Mouse (Mus musculus): Measurements from ENCODE around the gene Car6. TPM values are rescaled to one million over a fixed set of nuclear protein-coding genes. Genes with fewer than 3 reads are reported as not detected.

The Car6 gene
- polyA plus RNA-seq, 1 experiment from 2014 or later: not detected

DNA sequence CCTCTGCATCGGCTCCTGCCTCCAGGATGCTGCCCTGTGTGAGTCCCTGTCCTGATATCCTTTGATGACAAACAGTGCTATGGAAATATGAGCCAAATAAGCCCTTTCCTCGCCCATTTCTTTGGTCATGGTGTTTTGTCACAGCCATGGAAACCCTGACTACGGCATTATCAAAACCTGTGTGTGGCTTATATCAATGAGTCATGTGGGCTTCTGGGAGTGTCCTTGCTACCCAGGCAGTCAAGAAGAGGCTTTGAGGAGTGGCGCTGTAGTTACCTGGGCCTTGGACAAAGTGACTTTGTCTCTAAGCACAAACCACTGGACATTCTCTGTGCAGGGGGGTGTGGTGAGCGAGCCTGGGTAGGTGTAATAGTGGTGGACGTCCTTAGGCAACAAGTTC, 8.9 kb downstream of the Car6 start:
- Histone ChIP-seq H3K4me2 (replicated peaks; ENCODE audit: low read depth, low read length) (no peak overlapping the region), H3K9me3 (ENCODE audit: control insufficient read depth, low read depth, low read length) (no peaks in the 10 kb centered on the region), H3K36me3 (ENCODE audit: control insufficient read depth, insufficient read depth, low read length) (no peaks in the 10 kb centered on the region), H3K4me1 (ENCODE audit: control insufficient read depth, insufficient read depth, low read length) (no peaks in the 10 kb centered on the region), H3K4me3 (ENCODE audit: low read depth, low read length) (no peak overlapping the region), H3K27me3 (ENCODE audit: control insufficient read depth, insufficient read depth, low read length) (no peaks in the 10 kb centered on the region), H3K27ac (ENCODE audit: low read length) (no peak overlapping the region), H3K9ac (replicated peaks; ENCODE audit: low read depth, low read length) (no peak overlapping the region)
- ATAC-seq (ENCODE audit: insufficient number of reproducible peaks, insufficient read depth, low FRiP score, low read depth): no peak
- 83% methylated on average over 6 of the region's 6 CpGs for WGBS

DNA sequence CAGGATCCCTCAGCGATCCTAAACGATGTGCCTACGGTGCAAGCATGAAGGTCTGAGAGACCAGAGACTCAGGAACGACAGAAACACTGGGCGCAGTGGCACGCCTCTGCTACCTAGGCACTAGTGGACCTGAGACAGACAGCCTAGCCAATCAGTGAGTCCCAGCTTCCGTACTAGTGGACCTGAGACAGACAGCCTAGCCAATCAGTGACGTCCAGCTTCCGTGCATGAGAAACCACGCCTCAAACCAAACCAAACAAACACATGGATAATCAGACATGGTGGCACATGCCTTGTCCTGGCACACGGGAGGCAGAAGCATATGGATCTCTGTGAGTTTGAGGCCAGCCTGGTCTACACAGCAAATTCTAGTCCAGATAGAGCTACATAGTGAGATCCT, 12.9 kb downstream of the Car6 start:
- H3K9ac ChIP-seq (replicated peaks; ENCODE audit: low read depth, low read length): no peak overlapping the region
- H3K4me1 ChIP-seq (ENCODE audit: control insufficient read depth, insufficient read depth, low read length): no peaks in the 10 kb centered on the region
- H3K4me2 ChIP-seq (replicated peaks; ENCODE audit: low read depth, low read length): no peak overlapping the region
- no peaks in the 10 kb centered on the region for H3K36me3 ChIP-seq (ENCODE audit: control insufficient read depth, insufficient read depth, low read length)
- no peak overlapping the region for H3K27ac ChIP-seq (ENCODE audit: low read length)
- 47% methylated on average over 11 of the region's 11 CpGs for WGBS
- no peak overlapping the region for H3K4me3 ChIP-seq (ENCODE audit: low read depth, low read length)
- H3K9me3 ChIP-seq (ENCODE audit: control insufficient read depth, low read depth, low read length): no peaks in the 10 kb centered on the region
- H3K27me3 ChIP-seq (ENCODE audit: control insufficient read depth, insufficient read depth, low read length): no peaks in the 10 kb centered on the region
- no peak for ATAC-seq (ENCODE audit: insufficient number of reproducible peaks, insufficient read depth, low FRiP score, low read depth)

DNA sequence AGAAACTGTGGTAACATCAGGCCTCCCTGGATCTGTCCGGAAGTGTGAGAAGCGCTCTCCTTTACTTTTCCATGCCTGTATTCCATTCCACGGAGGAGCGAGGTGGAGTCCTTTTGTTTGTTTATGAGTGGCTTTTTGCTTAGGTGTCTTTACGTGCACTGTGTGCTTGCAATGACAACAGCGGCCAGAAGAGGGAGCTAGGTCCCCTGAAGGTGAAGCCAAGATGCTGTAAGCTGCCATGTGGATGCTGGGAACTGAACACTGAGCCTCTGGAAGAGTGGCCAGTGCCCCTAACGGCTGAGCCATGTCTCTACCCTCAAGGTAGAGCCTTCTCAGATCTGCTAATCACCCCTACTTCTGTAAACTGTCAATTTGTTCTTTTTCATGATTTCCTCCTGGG, 19.8 kb downstream of the Car6 start:
- no peak for ATAC-seq (ENCODE audit: insufficient number of reproducible peaks, insufficient read depth, low FRiP score, low read depth)
- Histone ChIP-seq H3K27me3 (ENCODE audit: control insufficient read depth, insufficient read depth, low read length) (no peaks in the 10 kb centered on the region), H3K4me2 (replicated peaks; ENCODE audit: low read depth, low read length) (no peak overlapping the region), H3K36me3 (ENCODE audit: control insufficient read depth, insufficient read depth, low read length) (no peaks in the 10 kb centered on the region), H3K9ac (replicated peaks; ENCODE audit: low read depth, low read length) (no peak overlapping the region), H3K4me3 (ENCODE audit: low read depth, low read length) (no peak overlapping the region), H3K27ac (ENCODE audit: low read length) (no peak overlapping the region), H3K9me3 (ENCODE audit: control insufficient read depth, low read depth, low read length) (no peaks in the 10 kb centered on the region), H3K4me1 (ENCODE audit: control insufficient read depth, insufficient read depth, low read length) (no peaks in the 10 kb centered on the region)
- WGBS: 90% methylated on average over 7 of the region's 7 CpGs

DNA sequence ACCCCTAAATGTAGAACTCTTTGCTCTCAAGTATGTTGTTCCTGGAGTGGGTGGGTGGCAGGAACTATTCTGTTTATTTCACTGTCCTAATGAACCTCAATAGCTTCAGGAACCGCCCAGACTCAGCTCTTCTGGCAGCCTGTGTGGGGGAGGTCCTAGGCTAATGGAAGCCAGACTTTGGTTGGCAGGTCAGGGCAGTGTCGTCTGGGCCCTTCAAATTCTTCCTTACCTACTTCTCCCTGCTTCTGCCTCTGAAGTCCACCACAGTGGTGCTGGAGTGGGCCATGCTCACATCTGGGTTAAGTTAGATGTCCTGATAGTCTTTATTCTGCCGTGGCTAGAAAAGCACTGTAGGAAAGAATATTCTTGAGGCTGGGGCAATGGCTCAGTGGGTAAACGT, 23.0 kb downstream of the Car6 start:
- no peaks in the 10 kb centered on the region for H3K27me3 ChIP-seq (ENCODE audit: control insufficient read depth, insufficient read depth, low read length)
- no peak for ATAC-seq (ENCODE audit: insufficient number of reproducible peaks, insufficient read depth, low FRiP score, low read depth)
- no peak overlapping the region for H3K27ac ChIP-seq (ENCODE audit: low read length)
- no peak overlapping the region for H3K4me2 ChIP-seq (replicated peaks; ENCODE audit: low read depth, low read length)
- 39% methylated on average over 4 of the region's 4 CpGs for WGBS
- H3K9ac ChIP-seq (replicated peaks; ENCODE audit: low read depth, low read length): no peak overlapping the region
- no peaks in the 10 kb centered on the region for H3K4me1 ChIP-seq (ENCODE audit: control insufficient read depth, insufficient read depth, low read length)
- H3K4me3 ChIP-seq (ENCODE audit: low read depth, low read length): no peak overlapping the region
- H3K36me3 ChIP-seq (ENCODE audit: control insufficient read depth, insufficient read depth, low read length): no peaks in the 10 kb centered on the region
- no peaks in the 10 kb centered on the region for H3K9me3 ChIP-seq (ENCODE audit: control insufficient read depth, low read depth, low read length)

DNA sequence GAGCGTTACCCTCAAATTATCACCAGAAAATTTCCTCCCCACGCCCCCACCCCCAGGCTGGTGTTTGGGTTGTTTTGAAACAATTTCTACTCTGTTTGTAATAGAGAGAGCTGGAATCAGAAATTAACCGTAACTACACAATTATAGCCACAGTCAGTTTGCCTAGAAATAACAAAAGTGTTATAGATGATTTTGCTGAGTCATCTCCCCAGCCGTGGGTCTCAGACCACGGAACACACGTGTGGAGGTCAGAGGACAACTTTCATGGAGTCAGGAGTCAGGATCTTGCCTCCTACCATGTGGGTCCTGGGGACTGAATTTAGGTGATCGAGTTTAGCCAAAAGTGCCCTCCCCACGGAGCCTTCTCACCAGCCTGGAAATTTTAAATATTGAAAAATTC, 24.0 kb downstream of the Car6 start:
- no peak overlapping the region for H3K27ac ChIP-seq (ENCODE audit: low read length)
- no peaks in the 10 kb centered on the region for H3K27me3 ChIP-seq (ENCODE audit: control insufficient read depth, insufficient read depth, low read length)
- WGBS: 72% methylated on average over 8 of the region's 8 CpGs
- H3K4me1 ChIP-seq (ENCODE audit: control insufficient read depth, insufficient read depth, low read length): no peaks in the 10 kb centered on the region
- no peaks in the 10 kb centered on the region for H3K9me3 ChIP-seq (ENCODE audit: control insufficient read depth, low read depth, low read length)
- no peak overlapping the region for H3K4me3 ChIP-seq (ENCODE audit: low read depth, low read length)
- no peak for ATAC-seq (ENCODE audit: insufficient number of reproducible peaks, insufficient read depth, low FRiP score, low read depth)
- H3K9ac ChIP-seq (replicated peaks; ENCODE audit: low read depth, low read length): no peak overlapping the region
- no peaks in the 10 kb centered on the region for H3K36me3 ChIP-seq (ENCODE audit: control insufficient read depth, insufficient read depth, low read length)
- no peak overlapping the region for H3K4me2 ChIP-seq (replicated peaks; ENCODE audit: low read depth, low read length)

DNA sequence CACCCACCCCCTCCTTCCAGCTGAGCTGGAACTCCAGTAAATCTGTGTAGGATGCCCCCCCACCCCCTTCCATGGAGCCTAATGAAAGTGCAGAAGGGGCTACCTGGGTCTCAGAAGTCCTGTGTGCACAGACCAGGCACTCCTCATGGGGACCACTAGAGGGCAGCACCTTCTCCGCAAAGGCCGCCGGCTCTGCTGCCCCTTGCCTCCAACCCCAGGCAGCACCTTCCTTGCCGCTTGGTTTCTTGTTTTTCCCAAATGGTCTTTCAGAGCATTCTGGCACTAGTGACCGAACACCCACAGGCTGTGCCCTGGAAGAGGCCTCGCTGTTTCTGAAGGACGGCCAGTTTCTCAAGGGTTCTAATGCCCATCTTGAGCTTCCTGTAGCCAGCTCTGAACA, 24.6 kb downstream of the Car6 start:
- H3K9ac ChIP-seq (replicated peaks; ENCODE audit: low read depth, low read length): no peak overlapping the region
- 7% methylated on average over 7 of the region's 7 CpGs for WGBS
- ATAC-seq (ENCODE audit: insufficient number of reproducible peaks, insufficient read depth, low FRiP score, low read depth): peak; percentile 63; the same call in 1 of the 2 replicates
- H3K4me3 ChIP-seq (ENCODE audit: low read depth, low read length): no peak overlapping the region
- H3K36me3 ChIP-seq (ENCODE audit: control insufficient read depth, insufficient read depth, low read length): no peaks in the 10 kb centered on the region
- H3K9me3 ChIP-seq (ENCODE audit: control insufficient read depth, low read depth, low read length): no peaks in the 10 kb centered on the region
- no peak overlapping the region for H3K27ac ChIP-seq (ENCODE audit: low read length)
- no peaks in the 10 kb centered on the region for H3K4me1 ChIP-seq (ENCODE audit: control insufficient read depth, insufficient read depth, low read length)
- H3K27me3 ChIP-seq (ENCODE audit: control insufficient read depth, insufficient read depth, low read length): no peaks in the 10 kb centered on the region
- 0 out of 2 replicates have a peak overlapping the region, but pooled peaks have one; percentile 19 for H3K4me2 ChIP-seq (replicated peaks; ENCODE audit: low read depth, low read length)

DNA sequence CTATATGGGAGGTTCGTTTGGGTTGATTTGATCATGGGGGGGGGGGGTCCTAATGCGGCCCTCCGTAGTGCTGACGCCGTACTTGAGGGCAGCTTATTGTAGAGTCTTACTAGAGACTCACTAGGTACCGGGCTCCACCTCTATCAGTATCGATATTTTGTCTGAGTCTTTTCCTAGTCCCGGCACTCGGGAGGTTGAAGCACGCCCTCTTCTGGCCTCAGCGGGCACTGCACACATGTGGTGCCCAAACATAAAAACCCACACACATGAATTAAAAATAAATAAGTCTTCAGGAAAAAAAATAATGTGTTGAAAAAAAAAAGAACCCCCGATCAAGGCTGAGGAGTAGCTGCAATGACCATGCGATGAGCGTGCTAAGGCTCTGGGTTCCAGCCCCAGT, 27.1 kb downstream of the Car6 start:
- no peak overlapping the region for H3K4me3 ChIP-seq (ENCODE audit: low read depth, low read length)
- H3K4me2 ChIP-seq (replicated peaks; ENCODE audit: low read depth, low read length): no peak overlapping the region
- H3K9ac ChIP-seq (replicated peaks; ENCODE audit: low read depth, low read length): no peak overlapping the region
- no peaks in the 10 kb centered on the region for H3K4me1 ChIP-seq (ENCODE audit: control insufficient read depth, insufficient read depth, low read length)
- no peaks in the 10 kb centered on the region for H3K36me3 ChIP-seq (ENCODE audit: control insufficient read depth, insufficient read depth, low read length)
- no peaks in the 10 kb centered on the region for H3K27me3 ChIP-seq (ENCODE audit: control insufficient read depth, insufficient read depth, low read length)
- 93% methylated on average over 14 of the region's 14 CpGs for WGBS
- no peaks in the 10 kb centered on the region for H3K9me3 ChIP-seq (ENCODE audit: control insufficient read depth, low read depth, low read length)
- H3K27ac ChIP-seq (ENCODE audit: low read length): no peak overlapping the region
- no peak for ATAC-seq (ENCODE audit: insufficient number of reproducible peaks, insufficient read depth, low FRiP score, low read depth)

DNA sequence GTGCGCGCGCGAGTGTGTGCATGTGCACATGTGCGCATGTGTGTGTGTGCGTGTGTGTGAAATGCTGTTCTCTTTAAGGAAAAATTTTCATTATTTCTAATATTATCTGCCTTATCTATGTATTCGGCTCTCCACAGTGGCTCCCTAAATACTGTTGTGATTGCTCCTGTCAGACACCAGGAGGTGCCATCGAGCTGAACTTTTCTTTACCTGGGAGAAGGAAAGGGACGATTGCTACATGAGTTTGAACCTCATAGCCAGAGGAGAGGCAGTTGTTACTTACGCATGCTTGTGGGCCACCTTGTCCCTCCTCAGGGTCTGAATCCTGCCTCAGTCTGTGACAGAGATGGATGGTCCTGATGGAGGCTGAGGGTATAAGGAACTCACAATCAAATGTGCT, 27.9 kb downstream of the Car6 start:
- ATAC-seq (ENCODE audit: insufficient number of reproducible peaks, insufficient read depth, low FRiP score, low read depth): no peak
- Histone ChIP-seq H3K4me3 (ENCODE audit: low read depth, low read length) (no peak overlapping the region), H3K9me3 (ENCODE audit: control insufficient read depth, low read depth, low read length) (no peaks in the 10 kb centered on the region), H3K36me3 (ENCODE audit: control insufficient read depth, insufficient read depth, low read length) (no peaks in the 10 kb centered on the region), H3K9ac (replicated peaks; ENCODE audit: low read depth, low read length) (no peak overlapping the region), H3K4me1 (ENCODE audit: control insufficient read depth, insufficient read depth, low read length) (no peaks in the 10 kb centered on the region), H3K27me3 (ENCODE audit: control insufficient read depth, insufficient read depth, low read length) (no peaks in the 10 kb centered on the region), H3K4me2 (replicated peaks; ENCODE audit: low read depth, low read length) (no peak overlapping the region), H3K27ac (ENCODE audit: low read length) (no peak overlapping the region)
- WGBS: 60% methylated on average over 10 of the region's 10 CpGs

DNA sequence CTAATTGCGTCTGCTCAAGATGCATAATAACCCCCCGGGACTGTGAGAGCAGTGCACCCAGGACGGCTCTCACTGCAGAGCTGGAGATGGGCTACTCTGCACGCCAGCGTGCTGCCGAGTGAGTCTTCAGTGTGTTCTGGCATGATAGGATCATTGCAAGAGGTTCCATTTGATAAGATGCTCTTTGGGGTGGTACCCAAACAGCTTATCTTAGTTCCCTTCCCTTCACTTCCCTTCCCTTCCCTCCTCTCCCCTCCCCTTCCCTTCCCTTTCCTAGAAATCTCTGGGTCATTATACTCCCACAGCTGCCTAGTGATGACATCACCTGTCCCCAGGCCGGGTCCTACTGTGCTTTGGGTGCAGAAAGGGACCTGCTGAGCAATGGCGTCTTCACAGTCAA, 29.0 kb downstream of the Car6 start:
- WGBS: 80% methylated on average over 8 of the region's 8 CpGs
- ATAC-seq (ENCODE audit: insufficient number of reproducible peaks, insufficient read depth, low FRiP score, low read depth): no peak
- no peaks in the 10 kb centered on the region for H3K4me1 ChIP-seq (ENCODE audit: control insufficient read depth, insufficient read depth, low read length)
- no peak overlapping the region for H3K27ac ChIP-seq (ENCODE audit: low read length)
- no peaks in the 10 kb centered on the region for H3K36me3 ChIP-seq (ENCODE audit: control insufficient read depth, insufficient read depth, low read length)
- H3K9me3 ChIP-seq (ENCODE audit: control insufficient read depth, low read depth, low read length): no peaks in the 10 kb centered on the region
- no peak overlapping the region for H3K4me3 ChIP-seq (ENCODE audit: low read depth, low read length)
- no peak overlapping the region for H3K4me2 ChIP-seq (replicated peaks; ENCODE audit: low read depth, low read length)
- H3K27me3 ChIP-seq (ENCODE audit: control insufficient read depth, insufficient read depth, low read length): no peaks in the 10 kb centered on the region
- no peak overlapping the region for H3K9ac ChIP-seq (replicated peaks; ENCODE audit: low read depth, low read length)

All from stomach, embryonic 14.5 days (tissue).